Comparison of ENCODE assay signal across 13 mouse cellular contexts in genomic region chr3:58135607-58136365, GRCm38 (mm10).
DNase-seq lines count a peak whose midpoint lies in the region; ATAC-seq and TF ChIP-seq lines count a peak whose summit lies in the region.
"Had no signal": no experiment of that assay in that cellular context is flagged by ENCODE, and none has a peak within 500 bp of the region (broad histone marks: within the 10 kb centered on the region; RNA-seq: fewer than 3 reads in every experiment).

No protein-coding gene starts in this region.

- no peaks in the 10 kb centered on the region for H3K9me3 ChIP-seq in neural tube, embryonic 14.5 days (ENCODE audit: control insufficient read depth, low read length)
- no peaks in the 10 kb centered on the region for H3K9me3 ChIP-seq in forebrain, postnatal 0 days (ENCODE audit: low read length)
- H3K9me3 ChIP-seq: limb, embryonic 12.5 days; stomach, embryonic 15.5 days had no signal

- H3K9ac ChIP-seq in neural tube, embryonic 14.5 days (replicated peaks; ENCODE audit: low read depth, low read length) = no peak overlapping the region
- H3K9ac ChIP-seq in forebrain, postnatal 0 days = no peak overlapping the region
- H3K9ac ChIP-seq: limb, embryonic 12.5 days; stomach, embryonic 15.5 days had no signal

- no peak overlapping the region for H3K4me2 ChIP-seq in neural tube, embryonic 14.5 days (ENCODE audit: low read depth, low read length)
- no peak overlapping the region for H3K4me2 ChIP-seq in forebrain, postnatal 0 days (ENCODE audit: low read depth)
- H3K4me2 ChIP-seq: limb, embryonic 12.5 days; stomach, embryonic 15.5 days had no signal

- H3K4me1 ChIP-seq in neural tube, embryonic 14.5 days (ENCODE audit: control insufficient read depth, insufficient read depth, low read length) = no peaks in the 10 kb centered on the region
- H3K4me1 ChIP-seq in forebrain, postnatal 0 days (ENCODE audit: insufficient read depth) = no peaks in the 10 kb centered on the region; the same call in 1 of the 2 replicates
- H3K4me1 ChIP-seq: limb, embryonic 12.5 days; stomach, embryonic 15.5 days had no signal

- WGBS in neural tube, embryonic 14.5 days = 16% methylated on average over 10 of the region's 10 CpGs
- 14% methylated on average over 10 of the region's 10 CpGs for WGBS in forebrain, postnatal 0 days

- no peak overlapping the region for H3K4me3 ChIP-seq in neural tube, embryonic 14.5 days (ENCODE audit: low read depth, low read length)
- no peak overlapping the region for H3K4me3 ChIP-seq in forebrain, postnatal 0 days (ENCODE audit: low read depth, low read length)
- H3K4me3 ChIP-seq: erythroblast, embryonic 14.5 days; limb, embryonic 12.5 days; stomach, embryonic 15.5 days had no signal

- ATAC-seq in neural tube, embryonic 14.5 days (ENCODE audit: low read depth) = peak; percentile 61; the same call in 1 of the 2 replicates
- ATAC-seq in forebrain, postnatal 0 days = peak; percentile 92

- no peak for DNase-seq in neural tube, embryonic 10.5 days (ENCODE audit: extremely low spot score, low spot score)
- DNase-seq in embryo, embryonic 11 days = peak; percentile 44
- peak; percentile 50 for DNase-seq in forebrain, postnatal 0 days
- no peak for DNase-seq in lung, postnatal 14 days
- no peak for DNase-seq in thymus, adult 18-20 months
- no peak for DNase-seq in spleen, postnatal 36 days (ENCODE audit: low spot score in 2 of 2)
- DNase-seq: adrenal gland, postnatal 10 days; cerebellum, adult 18-20 months; heart, adult 18-20 months had no signal

- H3K27me3 ChIP-seq in neural tube, embryonic 14.5 days (ENCODE audit: control insufficient read depth, insufficient read depth, low read length) = no peaks in the 10 kb centered on the region
- no peaks in the 10 kb centered on the region for H3K27me3 ChIP-seq in forebrain, postnatal 0 days (ENCODE audit: insufficient read depth, low read length)
- H3K27me3 ChIP-seq: stomach, embryonic 15.5 days had no signal

- no peak overlapping the region for H3K27ac ChIP-seq in neural tube, embryonic 14.5 days (ENCODE audit: low read depth, low read length)
- H3K27ac ChIP-seq in forebrain, postnatal 0 days (ENCODE audit: low read depth, low read length) = peak overlapping the region; percentile 40; the same call in 1 of the 2 replicates
- H3K27ac ChIP-seq: limb, embryonic 12.5 days; stomach, embryonic 15.5 days had no signal

- no peak for TF ChIP-seq CTCF in forebrain, postnatal 0 days (IDR thresholded peaks at IDR 0.05; ENCODE audit: low read depth)

- H3K36me3 ChIP-seq in neural tube, embryonic 14.5 days (ENCODE audit: control insufficient read depth, insufficient read depth, low read length) = no peaks in the 10 kb centered on the region
- no peaks in the 10 kb centered on the region for H3K36me3 ChIP-seq in forebrain, postnatal 0 days (ENCODE audit: insufficient read depth)
- H3K36me3 ChIP-seq: limb, embryonic 12.5 days; stomach, embryonic 15.5 days had no signal

Comparison
In these comparisons a context has a peak if more than half of its experiments do, and no peak if none do; other contexts are left out.
1. DNase-seq: peak in embryo, embryonic 11 days (single experiment) and forebrain, postnatal 0 days (single experiment); none in neural tube, embryonic 10.5 days (single experiment), lung, postnatal 14 days (single experiment), thymus, adult 18-20 months (0 of 2) and spleen, postnatal 36 days (0 of 2).